In the genomic region with DNA sequence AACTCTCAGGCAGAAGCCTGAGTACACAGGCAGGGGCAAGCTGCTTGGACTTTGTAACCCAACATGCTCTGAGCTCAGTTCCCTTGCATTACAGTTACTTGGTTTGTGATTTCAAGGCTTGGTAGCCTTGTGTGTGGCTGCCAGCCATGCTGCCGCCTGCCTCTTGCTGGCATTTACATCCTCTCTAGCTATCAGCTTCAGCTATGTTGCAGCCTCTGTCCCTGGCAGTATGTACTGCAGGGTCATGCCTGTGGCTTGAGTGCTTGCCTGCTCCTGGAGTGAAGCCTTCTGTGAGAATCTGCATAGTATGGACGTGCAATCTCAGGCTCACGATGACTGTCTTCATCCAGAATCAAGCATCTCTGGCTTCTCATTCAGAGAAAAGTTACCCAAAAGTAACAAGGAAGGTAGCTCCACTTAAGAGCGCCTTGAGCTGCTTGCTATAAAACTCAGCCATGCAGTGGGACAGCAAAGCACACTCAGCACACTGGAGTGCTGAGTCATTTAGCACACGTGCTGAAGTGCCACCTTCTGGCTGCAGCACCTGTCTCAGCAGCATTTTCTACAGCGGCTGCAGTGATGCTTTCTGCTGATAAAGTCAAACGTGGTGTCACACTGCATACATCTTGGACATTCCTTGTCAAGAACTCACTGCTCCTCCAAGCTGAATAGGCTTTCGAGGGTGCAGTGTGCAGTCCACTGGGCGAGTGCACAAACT, we compare ENCODE assay signal across 9 mouse cellular contexts. TPM values are rescaled to one million over a fixed set of nuclear protein-coding genes. Genes with fewer than 3 reads are reported as not detected.
DNase-seq lines count a peak whose midpoint lies in the region; ATAC-seq and TF ChIP-seq lines count a peak whose summit lies in the region.
"Had no signal": no experiment of that assay in that cellular context is flagged by ENCODE, and none has a peak within 500 bp of the region (broad histone marks: within the 10 kb centered on the region; RNA-seq: fewer than 3 reads in every experiment).

No protein-coding gene starts in this region.

- H3K4me3 ChIP-seq in forebrain, embryonic 12.5 days (replicated peaks): no peak overlapping the region
- no peak overlapping the region for H3K4me3 ChIP-seq in forebrain, embryonic 11.5 days (ENCODE audit: low read depth, low read length)
- no peak overlapping the region for H3K4me3 ChIP-seq in forebrain, embryonic 16.5 days (replicated peaks; ENCODE audit: low read length)
- H3K4me3 ChIP-seq in small intestine, adult 2 months (ENCODE audit: low read depth, low read length): no peak overlapping the region
- no peak overlapping the region for H3K4me3 ChIP-seq in hindbrain, embryonic 12.5 days
- H3K4me3 ChIP-seq: myocyte had no signal

- peak overlapping the region; percentile 82 for H3K27ac ChIP-seq in forebrain, embryonic 12.5 days
- no peak overlapping the region for H3K27ac ChIP-seq in forebrain, embryonic 11.5 days (ENCODE audit: low read depth, low read length)
- H3K27ac ChIP-seq in forebrain, embryonic 16.5 days (ENCODE audit: low read length): peak overlapping the region; percentile 47
- no peak overlapping the region for H3K27ac ChIP-seq in small intestine, adult 2 months (ENCODE audit: insufficient read depth, low read depth, low read length)
- H3K27ac ChIP-seq in hindbrain, embryonic 12.5 days: no peak overlapping the region

- peaks cover 3% of the 10 kb centered on the region; the same call in 1 of the 2 replicates for H3K4me1 ChIP-seq in forebrain, embryonic 12.5 days
- no peaks in the 10 kb centered on the region for H3K4me1 ChIP-seq in forebrain, embryonic 11.5 days (replicated peaks; ENCODE audit: control insufficient read depth, insufficient read depth, low read length)
- peaks cover 16% of the 10 kb centered on the region for H3K4me1 ChIP-seq in forebrain, embryonic 16.5 days (replicated peaks; ENCODE audit: control insufficient read depth, insufficient read depth, low read length)
- no peaks in the 10 kb centered on the region; the same call in 1 of the 2 replicates for H3K4me1 ChIP-seq in small intestine, adult 2 months (ENCODE audit: control insufficient read depth, insufficient read depth, insufficient read length, low read length)
- 0 out of 2 replicates have a peak, but pooled peaks cover 2% of the 10 kb centered on the region for H3K4me1 ChIP-seq in hindbrain, embryonic 12.5 days

- ATAC-seq in forebrain, embryonic 12.5 days (ENCODE audit: low FRiP score): no peak
- ATAC-seq in forebrain, embryonic 11.5 days (replicated peaks; ENCODE audit: low FRiP score): no peak
- no peak for ATAC-seq in forebrain, embryonic 16.5 days
- ATAC-seq in hindbrain, embryonic 12.5 days (ENCODE audit: low FRiP score): no peak

- TF ChIP-seq POLR2A in small intestine, adult 2 months (IDR thresholded peaks at IDR 0.05; ENCODE audit: low read depth, low read length): no peak

- H3K36me3 ChIP-seq in forebrain, embryonic 12.5 days (replicated peaks): peaks cover 57% of the 10 kb centered on the region
- H3K36me3 ChIP-seq in forebrain, embryonic 11.5 days (ENCODE audit: control insufficient read depth, insufficient read depth, low read length): no peaks in the 10 kb centered on the region
- peaks cover 15% of the 10 kb centered on the region for H3K36me3 ChIP-seq in forebrain, embryonic 16.5 days (ENCODE audit: control insufficient read depth, insufficient read depth)
- peaks cover 23% of the 10 kb centered on the region for H3K36me3 ChIP-seq in small intestine, adult 2 months (ENCODE audit: control insufficient read depth, insufficient read depth, low read length)
- H3K36me3 ChIP-seq in hindbrain, embryonic 12.5 days: peaks cover 37% of the 10 kb centered on the region

- peak; percentile 28; the same call in 1 of the 2 replicates for TF ChIP-seq CTCF in small intestine, adult 2 months (IDR thresholded peaks at IDR 0.05; ENCODE audit: extremely low read depth, insufficient read length, insufficient replicate concordance, low read depth, low read length)

- H3K4me2 ChIP-seq in forebrain, embryonic 12.5 days: no peak overlapping the region
- no peak overlapping the region for H3K4me2 ChIP-seq in forebrain, embryonic 11.5 days (ENCODE audit: low read depth, low read length, severe bottlenecking)
- H3K4me2 ChIP-seq in forebrain, embryonic 16.5 days (ENCODE audit: low read length): no peak overlapping the region
- H3K4me2 ChIP-seq in hindbrain, embryonic 12.5 days (replicated peaks): no peak overlapping the region

- WGBS in forebrain, embryonic 12.5 days: 77% methylated on average over 9 of the region's 9 CpGs
- 82% methylated on average over 9 of the region's 9 CpGs for WGBS in forebrain, embryonic 11.5 days
- 52% methylated on average over 9 of the region's 9 CpGs for WGBS in forebrain, embryonic 16.5 days
- WGBS in small intestine, adult 2 months: 59% methylated on average over 9 of the region's 9 CpGs
- WGBS in hindbrain, embryonic 12.5 days: 77% methylated on average over 9 of the region's 9 CpGs

- no peak for DNase-seq in forebrain, embryonic 11.5 days (ENCODE audit: low spot score)
- peak; percentile 5 for DNase-seq in urinary bladder, postnatal 14 days (ENCODE audit: low spot score)
- DNase-seq in urinary bladder, postnatal 36 days (ENCODE audit: low spot score in 2 of 2): no peak
- DNase-seq in liver: peak; percentile 41

- H3K27me3 ChIP-seq in forebrain, embryonic 12.5 days: no peaks in the 10 kb centered on the region
- H3K27me3 ChIP-seq in forebrain, embryonic 11.5 days (ENCODE audit: control insufficient read depth, insufficient read depth, low read length): no peaks in the 10 kb centered on the region
- no peaks in the 10 kb centered on the region for H3K27me3 ChIP-seq in forebrain, embryonic 16.5 days (replicated peaks; ENCODE audit: control insufficient read depth, insufficient read depth, low read length)
- H3K27me3 ChIP-seq in small intestine, adult 2 months (ENCODE audit: control insufficient read depth, insufficient read depth, low read length): no peaks in the 10 kb centered on the region
- H3K27me3 ChIP-seq in hindbrain, embryonic 12.5 days: no peaks in the 10 kb centered on the region

- H3K9me3 ChIP-seq in forebrain, embryonic 12.5 days: no peaks in the 10 kb centered on the region
- H3K9me3 ChIP-seq in forebrain, embryonic 11.5 days (ENCODE audit: control insufficient read depth, low read length): no peaks in the 10 kb centered on the region
- H3K9me3 ChIP-seq in forebrain, embryonic 16.5 days (ENCODE audit: control insufficient read depth, low read length): no peaks in the 10 kb centered on the region
- H3K9me3 ChIP-seq in hindbrain, embryonic 12.5 days (replicated peaks): no peaks in the 10 kb centered on the region

- H3K9ac ChIP-seq in forebrain, embryonic 12.5 days: no peak overlapping the region
- H3K9ac ChIP-seq in forebrain, embryonic 11.5 days (ENCODE audit: low read length): no peak overlapping the region
- no peak overlapping the region for H3K9ac ChIP-seq in forebrain, embryonic 16.5 days (replicated peaks; ENCODE audit: low read depth, low read length)
- no peak overlapping the region for H3K9ac ChIP-seq in hindbrain, embryonic 12.5 days

RNA-seq across cellular contexts. Expression of a gene that starts 39.2 kb away (rescaled TPM):
- polyA plus RNA-seq in forebrain, embryonic 12.5 days (2016; fragmentation: Nextera tagmentation; extraction: Ambion mirVana): 2.3 and 2.5 TPM in 2 replicates
- polyA plus RNA-seq in forebrain, embryonic 11.5 days (2014; fragmentation: Nextera tagmentation; extraction: Ambion mirVana): 2.3 and 4.5 TPM in 2 replicates
- polyA plus RNA-seq in forebrain, embryonic 16.5 days (2015; fragmentation: Nextera tagmentation; extraction: Ambion mirVana): 1.9 and 2.9 TPM in 2 replicates
- 0.32 and 0.47 TPM in 2 replicates for polyA plus RNA-seq in small intestine, adult 2 months (2012; rRNA removed)
- 1.4 and 3.2 TPM in 2 replicates for polyA plus RNA-seq in hindbrain, embryonic 12.5 days (2016; fragmentation: Nextera tagmentation; extraction: Ambion mirVana)

RNA-seq across cellular contexts. Expression of a gene that starts 43.9 kb away (rescaled TPM):
- polyA plus RNA-seq in forebrain, embryonic 12.5 days (2016; fragmentation: Nextera tagmentation; extraction: Ambion mirVana): 0.66 and 0.86 TPM in 2 replicates
- polyA plus RNA-seq in forebrain, embryonic 11.5 days (2014; fragmentation: Nextera tagmentation; extraction: Ambion mirVana): 0.41 and 0.77 TPM in 2 replicates
- 0.37 and 0.86 TPM in 2 replicates for polyA plus RNA-seq in forebrain, embryonic 16.5 days (2015; fragmentation: Nextera tagmentation; extraction: Ambion mirVana)
- not detected in 2 replicates for polyA plus RNA-seq in small intestine, adult 2 months (2012; rRNA removed)
- 0.92 and 0.96 TPM in 2 replicates for polyA plus RNA-seq in hindbrain, embryonic 12.5 days (2016; fragmentation: Nextera tagmentation; extraction: Ambion mirVana)

RNA-seq across cellular contexts. Expression of a gene that starts 51.0 kb away (rescaled TPM):
- polyA plus RNA-seq in forebrain, embryonic 12.5 days (2016; fragmentation: Nextera tagmentation; extraction: Ambion mirVana): 8.7 and 11.0 TPM in 2 replicates
- 5.5 and 7.6 TPM in 2 replicates for polyA plus RNA-seq in forebrain, embryonic 11.5 days (2014; fragmentation: Nextera tagmentation; extraction: Ambion mirVana)
- polyA plus RNA-seq in forebrain, embryonic 16.5 days (2015; fragmentation: Nextera tagmentation; extraction: Ambion mirVana): 22.0 and 27.1 TPM in 2 replicates
- 0.24 TPM in 1 of 2 replicates, not detected in the other for polyA plus RNA-seq in small intestine, adult 2 months (2012; rRNA removed)
- 11.6 and 12.3 TPM in 2 replicates for polyA plus RNA-seq in hindbrain, embryonic 12.5 days (2016; fragmentation: Nextera tagmentation; extraction: Ambion mirVana)

Comparison
In these comparisons a context has a peak if more than half of its experiments do, and no peak if none do; other contexts are left out.
1. H3K27ac ChIP-seq: peak in forebrain, embryonic 12.5 days (single experiment) and forebrain, embryonic 16.5 days (single experiment); none in forebrain, embryonic 11.5 days (single experiment), small intestine, adult 2 months (single experiment) and hindbrain, embryonic 12.5 days (single experiment).
2. DNase-seq: peak in urinary bladder, postnatal 14 days (single experiment) and liver (single experiment); none in forebrain, embryonic 11.5 days (single experiment) and urinary bladder, postnatal 36 days (0 of 2).